Mouse (Mus musculus) ES-E14 (cell line): ENCODE measurements around the gene Depp1. TPM values are rescaled to one million over a fixed set of nuclear protein-coding genes. Genes with fewer than 3 reads are reported as not detected.
A peak's percentile ranks its signal among the peaks of the same experiment; 100 is the strongest.

Experiments used
- DNase-seq: peaks from one replicate; pipeline ENCODE4 v3.0.0-alpha.2; 2013; ENCODE audit warnings: low read depth, low spot score
- H3K27ac ChIP-seq: 2 replicates; pipeline ENCODE4 v1.5.1; 2012; ENCODE audit warnings: low read depth, mild to moderate bottlenecking, low read length, moderate library complexity, mixed read lengths; ENCODE audit not compliant: poor library complexity, insufficient read depth, severe bottlenecking
- H3K36me3 ChIP-seq: 2 replicates; pipeline ENCODE4 v1.6.1; 2012; ENCODE audit warnings: mild to moderate bottlenecking, low read length, moderate library complexity, mixed read lengths; ENCODE audit not compliant: control insufficient read depth, poor library complexity, insufficient read depth, severe bottlenecking
- H3K4me1 ChIP-seq, 2 experiments: fragments of 150-350 bp in 1 of 2; sonication (generic) in 1 of 2; 2 replicates each; pipeline ENCODE4 v1.6.1; 2012; ENCODE audit warnings: low read length in 2 of 2, mild to moderate bottlenecking in 1 of 2, mixed read lengths in 1 of 2; ENCODE audit not compliant: control insufficient read depth in 2 of 2, insufficient read depth in 2 of 2, poor library complexity in 1 of 2
- H3K4me3 ChIP-seq, 2 experiments: fragments of 150-350 bp in 1 of 2; sonication (generic) in 1 of 2; 2 replicates each; pipeline ENCODE4 v1.5.1; 2012; ENCODE audit warnings: low read length in 2 of 2, low read depth in 1 of 2, mild to moderate bottlenecking in 1 of 2, mixed read lengths in 1 of 2; ENCODE audit not compliant: insufficient read depth in 1 of 2, poor library complexity in 1 of 2, severe bottlenecking in 1 of 2
- H3K9ac ChIP-seq: 2 replicates; pipeline ENCODE4 v1.6.1; 2012; ENCODE audit warnings: low read depth, mild to moderate bottlenecking, low read length, mixed read lengths; ENCODE audit not compliant: poor library complexity, insufficient read depth, severe bottlenecking
- H3K9me3 ChIP-seq: fragments of 150-350 bp; sonication (generic); 2 replicates; pipeline ENCODE4 v1.6.1; 2012; ENCODE audit warnings: low read depth, mild to moderate bottlenecking, low read length; ENCODE audit not compliant: control insufficient read depth, insufficient read depth
- CHD2 ChIP-seq: IDR thresholded peaks from 2 replicates; pipeline ENCODE4 v1.6.1; 2014; ENCODE audit warnings: mild to moderate bottlenecking, low read depth, low read length, inconsistent platforms
- HCFC1 ChIP-seq: IDR thresholded peaks from 2 replicates; pipeline ENCODE4 v1.6.1; 2012; ENCODE audit warnings: low read length, inconsistent platforms, borderline replicate concordance; ENCODE audit not compliant: insufficient read depth
- MAFK ChIP-seq: IDR thresholded peaks from 2 replicates; pipeline ENCODE4 v1.6.1; 2014; ENCODE audit warnings: mild to moderate bottlenecking, low read depth, low read length, inconsistent platforms; ENCODE audit not compliant: insufficient read depth
- ZC3H11A ChIP-seq: IDR thresholded peaks from 2 replicates; pipeline ENCODE4 v1.6.1; 2012; ENCODE audit warnings: low read depth, mild to moderate bottlenecking, inconsistent platforms, low read length, borderline replicate concordance
- ZNF384 ChIP-seq: IDR thresholded peaks from 2 replicates; pipeline ENCODE4 v1.6.1; 2012; ENCODE audit warnings: low read depth, low read length, inconsistent platforms
- in situ Hi-C, 2 experiments: fragments of 600-800 bp; cut with MboI; formaldehyde crosslinking; loops; one replicate each; pipeline ENCODE4 v1.15.1; 2025; ENCODE audit warnings: low sequenced_read_pairs in 2 of 2, inconsistent platforms in 1 of 2; ENCODE audit not compliant: unreplicated experiment in 2 of 2
- total RNA-seq: library from RNA; depleted of rRNA; stranded (reverse); fragments of 300-350 nt; gene quantifications from 2 replicates; pipeline ENCODE4 v1.2.3, GENCODE M21; 2012

Gene Depp1
- total RNA-seq, 1 experiment: 0.18 TPM

- in situ Hi-C loops: loop anchor here in 1 of 2 experiments (5.0 kb wide), 1 partner anchor 44 kb away; no protein-coding TSS in a partner anchor
- H3K4me3 ChIP-seq: no peak overlapping the region
- H3K27ac ChIP-seq: no peak overlapping the region
- TF ChIP-seq CHD2: no peak
- TF ChIP-seq MAFK: no peak
- TF ChIP-seq ZC3H11A: no peak
- H3K4me1 ChIP-seq: no peaks in the 10 kb centered on the region
- no peak for DNase-seq
- no peak overlapping the region for H3K9ac ChIP-seq
- H3K36me3 ChIP-seq: no peaks in the 10 kb centered on the region
- H3K9me3 ChIP-seq: no peaks in the 10 kb centered on the region
These were observed 2.8 kb downstream of the Depp1 start for GRCm38 (mm10) chr6:116653191-116653590.

DNA sequence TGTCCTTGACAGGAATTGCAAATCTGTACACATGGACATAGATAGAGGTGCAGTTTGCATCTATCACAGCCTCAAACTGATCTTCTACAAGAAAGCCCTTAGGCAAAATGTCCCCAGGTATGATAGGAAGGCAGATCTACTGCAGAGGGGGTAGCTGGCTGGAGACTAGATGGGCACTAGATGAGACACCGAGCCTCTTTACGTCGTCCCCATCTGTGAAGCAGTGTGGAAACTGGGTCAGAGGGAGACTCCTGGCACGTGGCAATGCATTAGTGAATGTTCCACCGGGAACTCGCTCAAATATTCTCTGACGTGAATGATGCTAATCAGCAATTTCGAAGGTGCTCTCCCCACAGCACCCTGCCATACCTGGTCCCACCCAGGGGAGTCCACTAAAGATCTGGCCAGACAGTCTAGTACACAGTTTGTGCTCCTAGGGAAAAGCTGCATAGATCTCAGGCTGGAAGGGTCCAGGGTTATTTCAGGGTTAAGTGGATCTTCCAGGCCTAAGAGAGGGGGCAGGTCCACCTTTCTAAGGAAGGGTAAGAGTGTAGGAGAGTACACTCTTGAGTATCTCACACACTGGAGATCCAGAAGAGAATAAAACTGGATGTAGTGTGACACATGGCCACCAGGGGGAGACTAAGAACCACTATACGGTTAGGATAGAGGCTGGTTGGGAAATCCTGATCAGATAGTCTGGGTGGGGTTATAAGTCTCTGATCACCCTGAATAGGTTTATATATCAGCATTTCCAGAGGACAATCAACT, 3.5 kb downstream of the Depp1 start:
- Histone ChIP-seq H3K9me3 (no peaks in the 10 kb centered on the region), H3K4me3 (no peak overlapping the region), H3K27ac (no peak overlapping the region), H3K9ac (no peak overlapping the region), H3K4me1 (no peaks in the 10 kb centered on the region), H3K36me3 (no peaks in the 10 kb centered on the region)
- TF ChIP-seq MAFK (no peak), ZC3H11A (peak; percentile 75)
- peak; percentile 51 for DNase-seq
- in situ Hi-C loops: loop anchor here in 1 of 2 experiments (5.0 kb wide), 1 partner anchor 43 kb away; no protein-coding TSS in a partner anchor

DNA sequence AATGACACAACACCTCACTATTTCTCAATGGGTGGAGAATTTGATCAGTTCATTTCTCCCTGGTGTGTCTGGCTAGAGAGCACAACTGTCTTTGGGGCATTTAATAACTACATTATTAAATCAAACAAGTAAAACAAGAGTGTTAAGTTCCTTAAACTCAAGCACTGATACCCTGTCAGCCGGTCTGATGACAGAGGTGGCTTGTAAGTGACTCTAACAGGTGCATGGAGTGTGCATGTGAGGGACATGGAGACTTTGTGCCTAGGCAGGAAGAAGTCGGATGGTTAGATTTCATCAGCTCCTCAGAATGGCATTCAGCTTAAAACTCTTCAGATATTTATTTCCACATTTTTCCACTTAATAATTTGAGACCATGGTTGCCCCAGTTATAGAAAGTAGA, 13.0 kb downstream of the Depp1 start:
- TF ChIP-seq HCFC1 (no peak), CHD2 (no peak), ZC3H11A (no peak), ZNF384 (no peak)
- no peak overlapping the region for H3K27ac ChIP-seq
- H3K9me3 ChIP-seq: no peaks in the 10 kb centered on the region
- H3K4me3 ChIP-seq: no peak overlapping the region
- H3K36me3 ChIP-seq: no peaks in the 10 kb centered on the region
- no peak overlapping the region for H3K9ac ChIP-seq
- DNase-seq: no peak
- H3K4me1 ChIP-seq: no peaks in the 10 kb centered on the region
- in situ Hi-C loops: no loop called here

DNA sequence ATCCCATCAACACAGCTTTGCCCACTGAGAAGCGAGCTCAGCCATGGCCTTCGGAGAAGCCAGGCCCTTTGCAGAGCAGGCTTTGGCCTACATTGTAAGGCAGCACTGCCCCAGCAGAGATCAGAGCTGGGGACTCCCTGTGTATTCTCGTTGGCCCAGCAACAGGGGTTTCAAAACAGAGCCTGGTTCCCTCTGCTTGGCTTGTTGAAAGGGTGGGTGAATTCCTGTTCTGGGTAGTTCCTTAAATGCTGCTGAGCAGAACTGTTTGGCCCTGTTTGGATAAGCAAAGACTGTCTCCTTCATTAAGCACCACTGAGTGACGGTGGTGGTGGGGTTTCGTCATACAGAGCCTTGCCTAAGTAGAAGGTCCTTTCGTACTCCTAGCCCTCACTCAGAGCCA, 13.6 kb downstream of the Depp1 start:
- Histone ChIP-seq H3K4me3 (no peak overlapping the region), H3K4me1 (no peaks in the 10 kb centered on the region), H3K9ac (no peak overlapping the region), H3K9me3 (no peaks in the 10 kb centered on the region), H3K36me3 (no peaks in the 10 kb centered on the region), H3K27ac (no peak overlapping the region)
- TF ChIP-seq MAFK (no peak), HCFC1 (no peak), ZNF384 (no peak), CHD2 (no peak), ZC3H11A (no peak)
- in situ Hi-C loops: no loop called here
- DNase-seq: no peak

- Histone ChIP-seq H3K27ac (no peak overlapping the region), H3K36me3 (no peaks in the 10 kb centered on the region), H3K9ac (no peak overlapping the region), H3K9me3 (no peaks in the 10 kb centered on the region), H3K4me3 (no peak overlapping the region), H3K4me1 (no peaks in the 10 kb centered on the region)
- no peak for TF ChIP-seq HCFC1
- no peak for TF ChIP-seq ZC3H11A
- no peak for TF ChIP-seq MAFK
- TF ChIP-seq CHD2: no peak
- no peak for TF ChIP-seq ZNF384
- in situ Hi-C loops: no loop called here
- no peak for DNase-seq
These were observed 14.4 kb downstream of the Depp1 start for GRCm38 (mm10) chr6:116664830-116665229.
